Mouse (Mus musculus): Measurements from ENCODE around the gene Flt3. TPM values are rescaled to one million over a fixed set of nuclear protein-coding genes. Genes with fewer than 3 reads are reported as not detected.

The Flt3 gene
- total and polyA plus RNA-seq, 3 experiments, result 0.11 TPM; not detected in 2

GRCm38 (mm10) chr5:147304276-147305155, 95.8 kb downstream of the Flt3 start:
- Histone ChIP-seq H3K36me3 (replicated peaks) (no peaks in the 10 kb centered on the region), H3K27me3 (ENCODE audit: insufficient read depth, low read length) (peaks cover 70% of the 10 kb centered on the region), H3K9me3 (replicated peaks) (peaks cover 11% of the 10 kb centered on the region), H3K4me3 (ENCODE audit: low read depth, low read length) (no peak overlapping the region), H3K4me1 (ENCODE audit: insufficient read depth, low read depth, low read length) (no peaks in the 10 kb centered on the region)
- no peak for DNase-seq (ENCODE audit: low spot score)
- TF ChIP-seq TAL1 (conservative IDR thresholded peaks at IDR 0.05; ENCODE audit: low read depth, low read length), result no peak
- TF ChIP-seq GATA1 (IDR thresholded peaks at IDR 0.05; ENCODE audit: borderline replicate concordance, low read length), result no peak
- TF ChIP-seq CTCF (IDR thresholded peaks at IDR 0.05; ENCODE audit: low read depth, low read length), result no peak
- no peak for TF ChIP-seq POLR2AphosphoS5 (IDR thresholded peaks at IDR 0.05; ENCODE audit: insufficient replicate concordance, low read depth, low read length)
- no peak for TF ChIP-seq GATA2 (IDR thresholded peaks at IDR 0.05; ENCODE audit: borderline replicate concordance, low read depth, low read length)
- ATAC-seq (ENCODE audit: extremely low read depth, insufficient number of reproducible peaks, low FRiP score, poor library complexity, severe bottlenecking), result no peak

GRCm38 (mm10) chr5:147302746-147303400, 97.4 kb downstream of the Flt3 start:
- DNase-seq (ENCODE audit: low spot score), result no peak

GRCm38 (mm10) chr5:147302141-147302540, 98.1 kb downstream of the Flt3 start:
- H3K9me3 ChIP-seq (replicated peaks), result peaks cover 11% of the 10 kb centered on the region
- peaks cover 75% of the 10 kb centered on the region for H3K27me3 ChIP-seq (ENCODE audit: insufficient read depth, low read length)
- no peaks in the 10 kb centered on the region for H3K4me1 ChIP-seq (ENCODE audit: insufficient read depth, low read depth, low read length)
- no peaks in the 10 kb centered on the region for H3K36me3 ChIP-seq (replicated peaks)
- DNase-seq (ENCODE audit: low spot score), result no peak
- H3K4me3 ChIP-seq (ENCODE audit: low read depth, low read length), result no peak overlapping the region
- TF ChIP-seq GATA2 (IDR thresholded peaks at IDR 0.05; ENCODE audit: borderline replicate concordance, low read depth, low read length) (no peak), TAL1 (conservative IDR thresholded peaks at IDR 0.05; ENCODE audit: low read depth, low read length) (no peak), CTCF (IDR thresholded peaks at IDR 0.05; ENCODE audit: low read depth, low read length) (no peak), GATA1 (IDR thresholded peaks at IDR 0.05; ENCODE audit: borderline replicate concordance, low read length) (no peak), POLR2AphosphoS5 (IDR thresholded peaks at IDR 0.05; ENCODE audit: insufficient replicate concordance, low read depth, low read length) (no peak)
- ATAC-seq (ENCODE audit: extremely low read depth, insufficient number of reproducible peaks, low FRiP score, poor library complexity, severe bottlenecking), result no peak

More at GRCm38 (mm10) chr5:147302746-147303400, 97.4 kb downstream of the Flt3 start:
- peaks cover 11% of the 10 kb centered on the region for H3K9me3 ChIP-seq (replicated peaks)
- H3K27me3 ChIP-seq (ENCODE audit: insufficient read depth, low read length), result peaks cover 76% of the 10 kb centered on the region
- no peak overlapping the region for H3K4me3 ChIP-seq (ENCODE audit: low read depth, low read length)
- ATAC-seq (ENCODE audit: extremely low read depth, insufficient number of reproducible peaks, low FRiP score, poor library complexity, severe bottlenecking), result no peak
- TF ChIP-seq POLR2AphosphoS5 (IDR thresholded peaks at IDR 0.05; ENCODE audit: insufficient replicate concordance, low read depth, low read length) (no peak), GATA1 (IDR thresholded peaks at IDR 0.05; ENCODE audit: borderline replicate concordance, low read length) (no peak), CTCF (IDR thresholded peaks at IDR 0.05; ENCODE audit: low read depth, low read length) (no peak), GATA2 (IDR thresholded peaks at IDR 0.05; ENCODE audit: borderline replicate concordance, low read depth, low read length) (no peak)
- no peaks in the 10 kb centered on the region for H3K36me3 ChIP-seq (replicated peaks)
- H3K4me1 ChIP-seq (ENCODE audit: insufficient read depth, low read depth, low read length), result no peaks in the 10 kb centered on the region

- H3K4me3 ChIP-seq (ENCODE audit: low read depth, low read length), result no peak overlapping the region
- no peaks in the 10 kb centered on the region for H3K4me1 ChIP-seq (ENCODE audit: insufficient read depth, low read depth, low read length)
- peaks cover 8% of the 10 kb centered on the region for H3K9me3 ChIP-seq (replicated peaks)
- no peaks in the 10 kb centered on the region for H3K36me3 ChIP-seq (replicated peaks)
- ATAC-seq (ENCODE audit: extremely low read depth, insufficient number of reproducible peaks, low FRiP score, poor library complexity, severe bottlenecking), result no peak
- peaks cover 71% of the 10 kb centered on the region for H3K27me3 ChIP-seq (ENCODE audit: insufficient read depth, low read length)
- DNase-seq (ENCODE audit: low spot score), result no peak
- TF ChIP-seq GATA1 (IDR thresholded peaks at IDR 0.05; ENCODE audit: borderline replicate concordance, low read length), result no peak
- no peak for TF ChIP-seq GATA2 (IDR thresholded peaks at IDR 0.05; ENCODE audit: borderline replicate concordance, low read depth, low read length)
- TF ChIP-seq POLR2AphosphoS5 (IDR thresholded peaks at IDR 0.05; ENCODE audit: insufficient replicate concordance, low read depth, low read length), result no peak
- no peak for TF ChIP-seq TAL1 (conservative IDR thresholded peaks at IDR 0.05; ENCODE audit: low read depth, low read length)
- no peak for TF ChIP-seq CTCF (IDR thresholded peaks at IDR 0.05; ENCODE audit: low read depth, low read length)
These were observed 98.6 kb downstream of the Flt3 start for GRCm38 (mm10) chr5:147301781-147302070.

DNA sequence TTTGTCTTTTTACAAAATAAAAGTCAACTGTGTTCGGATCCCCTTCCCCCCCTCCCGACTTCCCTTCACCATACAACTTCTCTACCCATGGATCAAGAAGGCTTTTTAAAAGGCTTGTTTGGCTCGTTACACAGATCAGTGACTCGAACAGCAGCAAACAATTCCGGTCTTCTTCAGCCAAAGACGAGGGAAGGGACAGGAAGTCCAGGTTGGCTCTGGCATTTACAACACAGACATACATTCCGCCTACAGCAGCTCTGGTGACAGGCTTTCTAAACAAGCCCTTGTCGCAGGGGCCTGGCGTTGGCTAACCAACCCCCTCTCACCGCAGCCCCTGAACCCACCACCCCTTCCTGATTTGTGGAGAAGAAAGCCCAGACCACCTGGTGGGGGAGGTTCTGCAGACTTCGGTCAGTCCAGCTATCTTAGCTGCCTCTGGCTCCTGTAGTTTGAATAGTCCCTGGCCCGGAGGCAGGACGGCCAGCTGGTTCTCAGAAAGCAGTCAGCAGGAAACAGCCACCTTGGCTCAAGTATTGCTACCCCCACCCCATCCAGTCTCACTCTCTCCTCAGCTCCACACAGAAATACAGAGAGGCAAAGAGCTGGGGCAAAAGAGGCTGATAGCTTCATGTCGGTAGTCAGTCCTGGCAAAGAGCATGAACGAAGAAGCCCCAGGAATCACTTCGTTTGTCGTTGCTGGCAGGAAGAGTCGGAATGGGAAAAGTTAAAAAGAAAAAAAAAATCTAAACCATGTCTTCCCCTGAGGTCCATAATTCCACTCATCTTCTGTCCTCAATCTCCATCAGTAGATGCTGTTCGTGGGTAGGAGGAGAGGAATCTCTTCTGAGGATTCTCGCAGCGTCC, 99.1 kb downstream of the Flt3 start:
- TF ChIP-seq POLR2AphosphoS5 (IDR thresholded peaks at IDR 0.05; ENCODE audit: insufficient replicate concordance, low read depth, low read length) (no peak), TAL1 (conservative IDR thresholded peaks at IDR 0.05; ENCODE audit: low read depth, low read length) (no peak), GATA1 (IDR thresholded peaks at IDR 0.05; ENCODE audit: borderline replicate concordance, low read length) (no peak), CTCF (IDR thresholded peaks at IDR 0.05; ENCODE audit: low read depth, low read length) (no peak), GATA2 (IDR thresholded peaks at IDR 0.05; ENCODE audit: borderline replicate concordance, low read depth, low read length) (no peak)
- peaks cover 2% of the 10 kb centered on the region for H3K9me3 ChIP-seq (replicated peaks)
- DNase-seq (ENCODE audit: low spot score) (no peak), ATAC-seq (ENCODE audit: extremely low read depth, insufficient number of reproducible peaks, low FRiP score, poor library complexity, severe bottlenecking) (no peak)
- H3K36me3 ChIP-seq (replicated peaks), result no peaks in the 10 kb centered on the region
- H3K4me1 ChIP-seq (ENCODE audit: insufficient read depth, low read depth, low read length), result no peaks in the 10 kb centered on the region
- peaks cover 66% of the 10 kb centered on the region for H3K27me3 ChIP-seq (ENCODE audit: insufficient read depth, low read length)
- H3K4me3 ChIP-seq (ENCODE audit: low read depth, low read length), result no peak overlapping the region

Data from G1E (cell line).